Mouse (Mus musculus) C2C12 (cell line): ENCODE data around the gene Ccdc40. TPM values are rescaled to one million over a fixed set of nuclear protein-coding genes. Genes with fewer than 3 reads are reported as not detected.

ENCODE experiments used
- H3K27me3 ChIP-seq: one replicate; pipeline ENCODE4 v1.6.1; 2011; ENCODE audit not compliant: control insufficient read depth, insufficient read depth, insufficient read length
- H3K36me3 ChIP-seq: one replicate; pipeline ENCODE4 v1.6.1; 2011; ENCODE audit not compliant: control insufficient read depth, insufficient read depth
- H3K4me3 ChIP-seq: one replicate; pipeline ENCODE4 v1.5.1; 2011; ENCODE audit warnings: mild to moderate bottlenecking, control low read depth; ENCODE audit not compliant: poor library complexity, insufficient read depth, severe bottlenecking
- H3K79me2 ChIP-seq: one replicate; pipeline ENCODE4 v1.6.1; 2011; ENCODE audit not compliant: control insufficient read depth, insufficient read depth
- H3K79me3 ChIP-seq: one replicate; pipeline ENCODE4 v1.6.1; 2011; ENCODE audit warnings: low read depth, control low read depth
- H3ac ChIP-seq: one replicate; pipeline ENCODE3; 2011; ENCODE audit warnings: low read depth; ENCODE audit not compliant: control insufficient read depth, insufficient read length
- CEBPB ChIP-seq: IDR thresholded peaks from one replicate; pipeline ENCODE4 v1.6.1; 2011; ENCODE audit warnings: low read depth, mild to moderate bottlenecking, control low read depth, moderate library complexity
- CTCF ChIP-seq: IDR thresholded peaks from one replicate; pipeline ENCODE4 v1.5.1; 2011; ENCODE audit not compliant: control insufficient read depth, insufficient read depth, insufficient read length
- FOSL1 ChIP-seq: IDR thresholded peaks from one replicate; pipeline ENCODE4 v1.8.0; 2011; ENCODE audit warnings: mild to moderate bottlenecking, low read length; ENCODE audit not compliant: poor library complexity, insufficient read depth, severe bottlenecking
- MAX ChIP-seq: IDR thresholded peaks from one replicate; pipeline ENCODE4 v1.6.1; 2011; ENCODE audit warnings: mild to moderate bottlenecking, control low read depth
- MYOD1 ChIP-seq: IDR thresholded peaks from one replicate; pipeline ENCODE4 v1.6.1; 2011; ENCODE audit warnings: low read depth; ENCODE audit not compliant: control insufficient read depth, insufficient read length
- MYOG ChIP-seq: IDR thresholded peaks from one replicate; pipeline ENCODE4 v1.6.1; 2011; ENCODE audit not compliant: control insufficient read depth, insufficient read length; ENCODE audit errors: extremely low read depth
- USF1 ChIP-seq: IDR thresholded peaks from one replicate; pipeline ENCODE4 v1.6.1; 2011; ENCODE audit warnings: low read depth, mild to moderate bottlenecking, control low read depth, moderate library complexity
- polyA plus RNA-seq: library from polyadenylated mRNA; unstranded; fragments of >200 nt; fragmentation: generic; extraction: Trizol; gene quantifications from one replicate; pipeline ENCODE4 v1.2.1, GENCODE M21; 2012; ENCODE audit warnings: missing spikeins

The Ccdc40 gene
- polyA plus RNA-seq, 1 experiment: 0.12 TPM

DNA sequence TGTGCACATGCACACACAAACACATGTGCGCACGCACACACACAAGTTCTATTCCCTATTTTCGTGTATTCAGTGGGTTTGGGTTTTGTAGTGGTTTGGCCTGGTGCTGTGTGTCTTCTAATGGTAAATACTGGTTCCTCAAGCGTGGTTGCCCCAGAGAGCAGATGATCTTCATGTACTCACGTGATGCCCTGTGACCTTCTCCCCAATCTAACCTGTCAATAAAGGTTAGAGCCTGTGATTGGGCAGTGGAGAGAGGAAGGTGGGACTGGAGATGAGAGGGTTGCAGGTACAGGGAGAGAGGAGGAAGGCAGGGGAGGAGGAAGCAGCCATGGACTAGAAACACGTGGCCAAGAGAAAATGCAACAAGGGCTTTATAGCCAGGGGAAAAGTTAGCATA, 10.5 kb upstream of the Ccdc40 start:
- Histone ChIP-seq H3K79me2 (no peaks in the 10 kb centered on the region), H3K36me3 (no peaks in the 10 kb centered on the region), H3K79me3 (no peaks in the 10 kb centered on the region), H3ac (no peak overlapping the region), H3K4me3 (no peak overlapping the region), H3K27me3 (no peaks in the 10 kb centered on the region)
- TF ChIP-seq USF1 (no peak), MYOD1 (no peak), FOSL1 (no peak), CTCF (no peak), MYOG (no peak), CEBPB (no peak), MAX (no peak)

GRCm38 (mm10) chr11:119219816-119220465, 8.4 kb upstream of the Ccdc40 start:
- Histone ChIP-seq H3K27me3 (no peaks in the 10 kb centered on the region), H3K79me2 (no peaks in the 10 kb centered on the region), H3K79me3 (no peaks in the 10 kb centered on the region), H3K4me3 (no peak overlapping the region), H3K36me3 (no peaks in the 10 kb centered on the region), H3ac (no peak overlapping the region)
- TF ChIP-seq MYOG (no peak), CEBPB (no peak), MYOD1 (no peak), MAX (no peak), CTCF (no peak), FOSL1 (no peak), USF1 (no peak)

GRCm38 (mm10) chr11:119221812-119222510, 6.4 kb upstream of the Ccdc40 start:
- Histone ChIP-seq H3K27me3 (no peaks in the 10 kb centered on the region), H3K79me3 (no peaks in the 10 kb centered on the region), H3K4me3 (no peak overlapping the region), H3K79me2 (no peaks in the 10 kb centered on the region), H3ac (no peak overlapping the region), H3K36me3 (no peaks in the 10 kb centered on the region)
- TF ChIP-seq FOSL1 (no peak), CTCF (no peak), USF1 (no peak), CEBPB (no peak), MAX (no peak), MYOD1 (no peak), MYOG (no peak)

DNA sequence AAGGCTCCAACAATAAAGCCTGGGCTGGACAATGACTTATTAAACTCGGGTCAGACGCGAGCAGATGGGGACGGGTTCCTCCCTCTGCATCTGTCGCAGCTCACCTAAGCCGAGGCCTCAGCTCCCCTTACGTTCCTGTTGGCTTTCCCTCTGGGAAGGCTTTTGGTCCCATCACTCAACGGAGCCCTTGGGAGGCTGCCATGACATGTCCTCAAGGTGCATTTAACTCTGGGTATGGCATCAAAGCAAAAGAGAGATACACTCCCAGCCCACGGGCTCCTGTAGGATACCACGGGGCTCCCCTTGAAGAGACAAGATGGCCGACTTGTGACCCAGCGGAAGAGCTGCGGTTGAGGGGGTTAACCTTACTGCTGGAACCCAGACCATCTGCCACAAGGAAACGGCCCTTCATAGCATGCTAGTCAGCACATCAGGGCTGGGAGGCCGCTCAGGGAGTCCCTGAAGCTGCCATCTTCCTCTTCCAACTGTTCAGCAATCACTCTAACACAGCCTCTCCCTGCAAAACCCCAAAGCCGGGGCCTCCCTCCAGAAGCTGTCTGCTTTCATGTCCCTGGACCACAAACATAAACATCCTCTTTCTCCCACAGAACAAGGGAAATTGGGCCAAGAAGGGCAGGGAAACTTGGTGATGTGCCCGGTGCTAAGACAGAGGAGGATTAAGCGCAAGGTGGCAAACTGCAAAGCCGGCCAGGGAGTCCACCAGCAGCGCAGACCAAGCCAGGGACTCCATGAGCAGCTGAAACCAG, 5.1 kb upstream of the Ccdc40 start:
- Histone ChIP-seq H3K36me3 (no peaks in the 10 kb centered on the region), H3K4me3 (no peak overlapping the region), H3K79me3 (no peaks in the 10 kb centered on the region), H3K27me3 (no peaks in the 10 kb centered on the region), H3ac (no peak overlapping the region), H3K79me2 (no peaks in the 10 kb centered on the region)
- TF ChIP-seq MYOG (no peak), MYOD1 (no peak), CEBPB (no peak), MAX (no peak), FOSL1 (no peak), CTCF (no peak), USF1 (no peak)

DNA sequence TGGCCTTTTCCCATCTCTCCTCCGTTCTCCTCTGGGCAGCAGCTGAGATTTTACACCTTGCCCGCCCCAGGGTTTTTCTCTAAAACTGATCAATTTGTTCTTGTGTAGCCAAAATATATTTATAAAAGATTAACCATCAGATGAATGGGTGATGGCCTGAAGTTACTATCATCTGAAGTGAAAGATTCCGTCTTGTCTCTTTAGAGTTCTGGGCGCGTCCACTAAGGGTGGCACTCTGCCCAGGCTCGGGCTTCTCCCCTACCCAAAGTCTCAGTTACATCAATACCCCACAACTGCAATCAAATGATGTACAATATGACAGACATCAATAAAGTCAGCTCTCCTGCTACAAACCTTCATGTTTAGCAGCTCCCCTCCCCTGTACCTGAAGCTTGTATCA, 3.4 kb upstream of the Ccdc40 start:
- no peak for TF ChIP-seq FOSL1
- no peak for TF ChIP-seq USF1
- TF ChIP-seq CTCF: no peak
- no peak for TF ChIP-seq CEBPB
- TF ChIP-seq MAX: no peak
- no peak for TF ChIP-seq MYOG
- TF ChIP-seq MYOD1: no peak
- Histone ChIP-seq H3K36me3 (no peaks in the 10 kb centered on the region), H3K27me3 (peaks cover 8% of the 10 kb centered on the region), H3K79me3 (no peaks in the 10 kb centered on the region), H3K4me3 (no peak overlapping the region), H3K79me2 (no peaks in the 10 kb centered on the region), H3ac (no peak overlapping the region)
